Mouse (Mus musculus): Measurements from ENCODE around the gene Abhd12b. TPM values are rescaled to one million over a fixed set of nuclear protein-coding genes. Genes with fewer than 3 reads are reported as not detected.

The Abhd12b gene
- total and polyA plus RNA-seq, 3 experiments: not detected

DNA sequence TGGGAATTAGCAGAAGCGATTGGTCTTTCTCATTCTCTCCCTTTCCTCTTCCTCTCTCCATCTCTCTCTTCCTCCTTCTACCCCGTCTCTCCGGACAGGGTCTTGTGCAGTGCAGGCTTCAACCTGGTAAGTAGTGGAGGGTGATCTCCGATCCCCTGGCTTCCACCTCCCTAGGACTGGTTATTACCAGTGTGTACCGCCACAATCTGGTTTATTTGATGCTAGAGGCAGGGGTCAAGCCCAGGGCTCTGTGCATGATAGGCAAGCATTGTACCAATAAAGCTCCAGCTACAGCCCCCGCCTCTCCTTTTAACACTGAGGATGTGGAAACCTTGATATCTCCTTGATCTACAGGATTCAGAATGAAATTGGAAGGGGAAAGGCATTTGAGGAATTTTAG, 59.7 kb downstream of the Abhd12b start:
- WGBS: 89% methylated on average over 6 of the region's 6 CpGs
- H3K4me1 ChIP-seq (ENCODE audit: control insufficient read depth, insufficient read depth, low read length): no peaks in the 10 kb centered on the region
- H3K9ac ChIP-seq (ENCODE audit: low read depth, low read length): no peak overlapping the region
- no peaks in the 10 kb centered on the region for H3K27me3 ChIP-seq (ENCODE audit: control insufficient read depth, insufficient read depth, low read length)
- no peak for DNase-seq
- H3K36me3 ChIP-seq (ENCODE audit: control insufficient read depth, insufficient read depth, low read length): no peaks in the 10 kb centered on the region
- intact Hi-C loops (cut with DNase I): no loop called here
- no peaks in the 10 kb centered on the region for H3K79me2 ChIP-seq (replicated peaks; ENCODE audit: control insufficient read depth, insufficient read depth, low read length)
- H3K4me3 ChIP-seq: no peak overlapping the region
- TF ChIP-seq POLR2A (IDR thresholded peaks at IDR 0.05; ENCODE audit: insufficient read depth, low read depth, low read length): no peak
- no peak for TF ChIP-seq CTCF (IDR thresholded peaks at IDR 0.05)
- TF ChIP-seq EP300 (IDR thresholded peaks at IDR 0.05; ENCODE audit: insufficient read depth, low read depth, low read length): no peak
- H3K27ac ChIP-seq: no peak overlapping the region

DNA sequence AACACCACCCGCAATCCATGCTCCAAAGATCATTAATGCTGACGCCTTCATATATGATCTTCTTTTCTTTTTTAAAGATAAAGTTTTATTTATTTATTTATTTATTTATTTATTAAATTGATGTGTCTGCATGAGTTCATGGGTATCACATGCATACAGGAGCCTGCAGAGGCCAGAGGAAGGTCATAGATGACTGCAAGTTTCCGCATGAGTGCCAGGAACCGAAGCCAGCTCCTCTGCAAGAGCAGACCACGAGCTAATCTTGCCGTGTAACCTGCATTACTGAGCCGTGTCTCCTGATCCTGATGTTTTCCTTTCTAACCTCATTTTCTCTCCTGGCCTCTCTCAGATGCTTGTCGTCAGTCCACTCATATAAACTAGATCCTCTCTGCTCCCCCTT, 60.3 kb downstream of the Abhd12b start:
- Histone ChIP-seq H3K79me2 (replicated peaks; ENCODE audit: control insufficient read depth, insufficient read depth, low read length) (no peaks in the 10 kb centered on the region), H3K27me3 (ENCODE audit: control insufficient read depth, insufficient read depth, low read length) (no peaks in the 10 kb centered on the region), H3K36me3 (ENCODE audit: control insufficient read depth, insufficient read depth, low read length) (no peaks in the 10 kb centered on the region), H3K4me1 (ENCODE audit: control insufficient read depth, insufficient read depth, low read length) (no peaks in the 10 kb centered on the region), H3K4me3 (no peak overlapping the region), H3K9ac (ENCODE audit: low read depth, low read length) (no peak overlapping the region), H3K27ac (no peak overlapping the region)
- 59% methylated on average over 8 of the region's 8 CpGs for WGBS
- TF ChIP-seq CTCF (IDR thresholded peaks at IDR 0.05): no peak
- no peak for TF ChIP-seq POLR2A (IDR thresholded peaks at IDR 0.05; ENCODE audit: insufficient read depth, low read depth, low read length)
- TF ChIP-seq EP300 (IDR thresholded peaks at IDR 0.05; ENCODE audit: insufficient read depth, low read depth, low read length): no peak
- intact Hi-C loops (cut with DNase I): no loop called here
- DNase-seq: peak in 1 of 2 experiments; percentile 20

DNA sequence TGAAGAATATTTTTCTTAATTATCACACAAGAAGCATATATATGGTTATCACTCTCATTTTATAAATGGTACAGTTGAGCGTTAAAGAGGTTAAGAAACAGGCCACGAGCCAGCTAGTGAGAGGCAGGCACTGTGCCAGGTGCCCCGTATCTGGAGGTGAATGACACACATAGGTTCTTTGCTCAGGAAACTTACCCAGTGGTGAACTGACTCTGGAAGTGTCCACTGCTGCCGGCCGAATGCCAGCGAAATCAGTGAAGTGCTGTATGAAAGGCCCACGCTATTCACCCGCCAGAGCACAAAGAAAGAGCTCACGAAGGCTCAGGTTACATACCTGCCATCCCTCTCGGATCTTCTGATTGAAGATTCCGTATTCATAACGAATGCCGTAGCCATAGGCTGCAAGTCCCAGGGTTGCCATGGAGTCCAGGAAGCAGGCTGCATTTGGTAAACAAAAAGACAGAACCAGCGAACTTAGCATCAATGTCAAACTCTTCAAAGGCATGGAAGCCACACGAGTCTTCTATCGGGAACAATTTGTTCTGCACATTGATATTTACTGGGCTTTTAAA, 62.4 kb downstream of the Abhd12b start:
- 75% methylated on average over 16 of the region's 16 CpGs for WGBS
- Histone ChIP-seq H3K27me3 (ENCODE audit: control insufficient read depth, insufficient read depth, low read length) (no peaks in the 10 kb centered on the region), H3K4me3 (no peak overlapping the region), H3K27ac (no peak overlapping the region), H3K4me1 (ENCODE audit: control insufficient read depth, insufficient read depth, low read length) (no peaks in the 10 kb centered on the region), H3K79me2 (replicated peaks; ENCODE audit: control insufficient read depth, insufficient read depth, low read length) (no peaks in the 10 kb centered on the region), H3K9ac (ENCODE audit: low read depth, low read length) (no peak overlapping the region), H3K36me3 (ENCODE audit: control insufficient read depth, insufficient read depth, low read length) (no peaks in the 10 kb centered on the region)
- TF ChIP-seq POLR2A (IDR thresholded peaks at IDR 0.05; ENCODE audit: insufficient read depth, low read depth, low read length) (no peak), EP300 (IDR thresholded peaks at IDR 0.05; ENCODE audit: insufficient read depth, low read depth, low read length) (no peak), CTCF (IDR thresholded peaks at IDR 0.05) (no peak)
- DNase-seq: no peak
- intact Hi-C loops (cut with DNase I): no loop called here

DNA sequence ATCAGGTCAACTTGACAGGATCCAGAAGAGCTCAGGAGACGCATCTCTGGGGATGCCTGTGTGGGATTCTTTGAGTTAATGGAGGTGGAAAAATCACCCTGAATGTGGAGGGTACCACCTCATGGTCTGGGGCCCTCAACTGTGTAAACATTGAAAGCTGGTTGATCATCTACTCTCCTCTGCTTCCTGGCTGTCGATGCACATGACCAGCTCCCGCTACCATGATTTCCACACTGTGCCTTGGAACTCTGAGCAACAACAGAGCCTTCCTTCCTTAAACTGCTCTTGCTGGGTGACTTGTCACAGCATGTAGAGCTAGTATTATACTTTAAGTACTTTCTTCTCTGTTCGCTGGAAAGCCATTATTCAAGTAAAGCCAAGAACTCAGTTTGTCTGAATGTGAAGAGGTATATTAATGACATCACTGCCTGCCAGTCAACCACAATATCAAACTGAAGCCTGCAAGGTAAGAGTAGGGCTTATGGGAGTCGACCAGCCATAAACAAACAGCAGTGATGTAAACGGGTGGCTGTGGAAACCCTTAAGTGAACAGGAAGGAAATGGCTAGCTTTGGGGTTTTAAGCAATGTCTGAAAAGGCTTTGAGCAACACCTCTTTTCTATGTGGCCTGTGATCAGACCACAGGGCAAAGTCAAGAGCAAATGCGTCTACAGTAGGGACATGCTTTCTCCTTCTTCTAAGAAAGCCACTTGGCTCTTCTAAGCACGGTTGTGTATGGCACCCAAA, 65.0 kb downstream of the Abhd12b start:
- H3K9ac ChIP-seq (ENCODE audit: low read depth, low read length): no peak overlapping the region
- H3K4me3 ChIP-seq: no peak overlapping the region
- intact Hi-C loops (cut with DNase I): no loop called here
- DNase-seq: no peak
- TF ChIP-seq EP300 (IDR thresholded peaks at IDR 0.05; ENCODE audit: insufficient read depth, low read depth, low read length): no peak
- TF ChIP-seq CTCF (IDR thresholded peaks at IDR 0.05): no peak
- no peak for TF ChIP-seq POLR2A (IDR thresholded peaks at IDR 0.05; ENCODE audit: insufficient read depth, low read depth, low read length)
- H3K27me3 ChIP-seq (ENCODE audit: control insufficient read depth, insufficient read depth, low read length): no peaks in the 10 kb centered on the region
- H3K27ac ChIP-seq: no peak overlapping the region
- WGBS: 76% methylated on average over 8 of the region's 8 CpGs
- no peaks in the 10 kb centered on the region for H3K4me1 ChIP-seq (ENCODE audit: control insufficient read depth, insufficient read depth, low read length)
- no peaks in the 10 kb centered on the region for H3K79me2 ChIP-seq (replicated peaks; ENCODE audit: control insufficient read depth, insufficient read depth, low read length)
- no peaks in the 10 kb centered on the region for H3K36me3 ChIP-seq (ENCODE audit: control insufficient read depth, insufficient read depth, low read length)

DNA sequence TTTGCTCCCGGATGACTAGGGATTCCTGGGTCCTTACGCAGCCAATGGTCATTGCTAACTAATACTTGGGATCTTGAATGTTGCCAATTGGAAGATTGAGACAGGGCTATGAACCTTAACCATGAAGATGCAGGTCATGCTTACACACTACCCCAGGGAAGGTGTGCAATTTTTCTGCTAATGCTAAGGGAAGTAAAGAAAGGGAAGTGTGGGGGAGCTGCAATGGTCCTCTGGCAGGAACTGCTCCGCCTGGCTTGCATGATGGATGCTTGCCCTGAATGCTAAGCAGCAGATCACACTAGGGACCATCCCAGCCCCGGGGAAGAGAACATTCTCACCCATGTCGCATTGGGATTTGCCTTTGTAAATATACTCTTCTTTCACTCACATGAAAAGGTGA, 67.5 kb downstream of the Abhd12b start:
- H3K4me3 ChIP-seq: no peak overlapping the region
- DNase-seq: no peak
- intact Hi-C loops (cut with DNase I): no loop called here
- no peaks in the 10 kb centered on the region for H3K36me3 ChIP-seq (ENCODE audit: control insufficient read depth, insufficient read depth, low read length)
- no peak overlapping the region for H3K27ac ChIP-seq
- H3K4me1 ChIP-seq (ENCODE audit: control insufficient read depth, insufficient read depth, low read length): no peaks in the 10 kb centered on the region
- no peak for TF ChIP-seq POLR2A (IDR thresholded peaks at IDR 0.05; ENCODE audit: insufficient read depth, low read depth, low read length)
- TF ChIP-seq EP300 (IDR thresholded peaks at IDR 0.05; ENCODE audit: insufficient read depth, low read depth, low read length): no peak
- TF ChIP-seq CTCF (IDR thresholded peaks at IDR 0.05): no peak
- WGBS: 85% methylated on average over 5 of the region's 5 CpGs
- no peaks in the 10 kb centered on the region for H3K79me2 ChIP-seq (replicated peaks; ENCODE audit: control insufficient read depth, insufficient read depth, low read length)
- H3K27me3 ChIP-seq (ENCODE audit: control insufficient read depth, insufficient read depth, low read length): no peaks in the 10 kb centered on the region
- no peak overlapping the region for H3K9ac ChIP-seq (ENCODE audit: low read depth, low read length)

DNA sequence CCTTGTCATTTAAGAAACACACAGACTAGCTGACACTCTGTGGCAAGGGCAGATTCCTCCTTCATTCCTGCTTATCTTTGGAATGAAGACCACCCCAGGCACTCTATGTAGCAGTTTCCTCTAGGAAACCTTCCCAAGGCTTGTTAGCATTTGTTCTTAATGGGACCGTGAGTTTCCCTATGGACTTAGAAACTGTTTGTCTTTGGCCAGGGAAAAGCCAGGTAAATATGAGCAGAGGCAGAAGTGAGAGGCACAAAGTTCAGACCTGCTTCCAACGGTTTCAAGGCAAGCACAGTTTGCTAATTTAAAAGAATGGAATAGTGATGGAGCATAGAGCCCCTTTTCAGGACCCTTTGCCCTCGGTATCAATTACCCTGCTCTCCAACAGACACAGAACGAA, 69.4 kb downstream of the Abhd12b start:
- Histone ChIP-seq H3K79me2 (replicated peaks; ENCODE audit: control insufficient read depth, insufficient read depth, low read length) (no peaks in the 10 kb centered on the region), H3K27me3 (ENCODE audit: control insufficient read depth, insufficient read depth, low read length) (no peaks in the 10 kb centered on the region), H3K27ac (no peak overlapping the region), H3K4me3 (no peak overlapping the region), H3K36me3 (ENCODE audit: control insufficient read depth, insufficient read depth, low read length) (no peaks in the 10 kb centered on the region), H3K9ac (ENCODE audit: low read depth, low read length) (no peak overlapping the region), H3K4me1 (ENCODE audit: control insufficient read depth, insufficient read depth, low read length) (no peaks in the 10 kb centered on the region)
- no peak for DNase-seq
- WGBS: 70% methylated on average over 4 of the region's 4 CpGs
- TF ChIP-seq EP300 (IDR thresholded peaks at IDR 0.05; ENCODE audit: insufficient read depth, low read depth, low read length): no peak
- TF ChIP-seq POLR2A (IDR thresholded peaks at IDR 0.05; ENCODE audit: insufficient read depth, low read depth, low read length): no peak
- TF ChIP-seq CTCF (IDR thresholded peaks at IDR 0.05): no peak
- intact Hi-C loops (cut with DNase I): no loop called here

All from heart, adult 2 months (tissue).